Mouse (Mus musculus) C2C12 (cell line): ENCODE data around the gene Ankdd1b.

Experiments used
- CEBPB ChIP-seq: IDR thresholded peaks from one replicate; pipeline ENCODE4 v1.6.1; 2011; ENCODE audit warnings: low read depth, mild to moderate bottlenecking, control low read depth, moderate library complexity
- CTCF ChIP-seq: IDR thresholded peaks from one replicate; pipeline ENCODE4 v1.5.1; 2011; ENCODE audit not compliant: control insufficient read depth, insufficient read depth, insufficient read length
- FOSL1 ChIP-seq: IDR thresholded peaks from one replicate; pipeline ENCODE4 v1.8.0; 2011; ENCODE audit warnings: mild to moderate bottlenecking, low read length; ENCODE audit not compliant: poor library complexity, insufficient read depth, severe bottlenecking
- MAX ChIP-seq: IDR thresholded peaks from one replicate; pipeline ENCODE4 v1.6.1; 2011; ENCODE audit warnings: mild to moderate bottlenecking, control low read depth
- MYOD1 ChIP-seq: IDR thresholded peaks from one replicate; pipeline ENCODE4 v1.6.1; 2011; ENCODE audit warnings: low read depth; ENCODE audit not compliant: control insufficient read depth, insufficient read length
- MYOG ChIP-seq: IDR thresholded peaks from one replicate; pipeline ENCODE4 v1.6.1; 2011; ENCODE audit not compliant: control insufficient read depth, insufficient read length; ENCODE audit errors: extremely low read depth
- USF1 ChIP-seq: IDR thresholded peaks from one replicate; pipeline ENCODE4 v1.6.1; 2011; ENCODE audit warnings: low read depth, mild to moderate bottlenecking, control low read depth, moderate library complexity

- TF ChIP-seq MAX: no peak
- no peak for TF ChIP-seq FOSL1
- no peak for TF ChIP-seq CTCF
- no peak for TF ChIP-seq MYOD1
- TF ChIP-seq CEBPB: no peak
- no peak for TF ChIP-seq USF1
- TF ChIP-seq MYOG: no peak
Observed at GRCm38 (mm10) chr13:96450205-96450856, 20.7 kb downstream of the Ankdd1b start.
